9 mouse cellular contexts compared by ENCODE assay signal in genomic region chr6:121635076-121635475, GRCm38 (mm10). TPM values are rescaled to one million over a fixed set of nuclear protein-coding genes. Genes with fewer than 3 reads are reported as not detected.
DNase-seq lines count a peak whose midpoint lies in the region; ATAC-seq and TF ChIP-seq lines count a peak whose summit lies in the region.
"Had no signal": no experiment of that assay in that cellular context is flagged by ENCODE, and none has a peak within 500 bp of the region (broad histone marks: within the 10 kb centered on the region; RNA-seq: fewer than 3 reads in every experiment).

Gene A2m (plus strand): TSS chr6:121635376.

- H3K36me3 ChIP-seq in lung, embryonic 16.5 days (ENCODE audit: control insufficient read depth, insufficient read depth, low read length), result no peaks in the 10 kb centered on the region
- H3K36me3 ChIP-seq in hindbrain, embryonic 10.5 days, result no peaks in the 10 kb centered on the region
- H3K36me3 ChIP-seq in limb, embryonic 14.5 days (ENCODE audit: control insufficient read depth, insufficient read depth, low read length), result no peaks in the 10 kb centered on the region
- no peaks in the 10 kb centered on the region for H3K36me3 ChIP-seq in stomach, embryonic 15.5 days

- DNase-seq in lung, postnatal 4 days, result no peak
- no peak for DNase-seq in hindbrain, embryonic 10.5 days (ENCODE audit: low spot score)
- DNase-seq in limb, embryonic 14.5 days (ENCODE audit: low spot score), result no peak

- ATAC-seq in lung, embryonic 16.5 days (ENCODE audit: low read depth), result no peak
- ATAC-seq in limb, embryonic 14.5 days (ENCODE audit: low FRiP score, low read depth), result no peak
- no peak for ATAC-seq in stomach, embryonic 15.5 days (ENCODE audit: insufficient read depth, low FRiP score, low read depth)
- no peak for ATAC-seq in monocyte, adult 5-6 weeks (replicated peaks; ENCODE audit: insufficient number of reproducible peaks, low FRiP score, low TSS enrichment, poor library complexity, severe bottlenecking)
- no peak for ATAC-seq in cerebellum, adult (ENCODE audit: insufficient number of reproducible peaks, low FRiP score, low TSS enrichment)
- ATAC-seq: Patski had no signal

- H3K4me2 ChIP-seq in lung, embryonic 16.5 days (ENCODE audit: low read depth, low read length), result peak within 1 kb of the TSS; percentile 49
- H3K4me2 ChIP-seq in limb, embryonic 14.5 days (replicated peaks; ENCODE audit: low read depth, low read length, severe bottlenecking), result peak within 1 kb of the TSS; percentile 35
- peak within 1 kb of the TSS; percentile 27; the same call in 1 of the 2 replicates for H3K4me2 ChIP-seq in stomach, embryonic 15.5 days

- H3K4me1 ChIP-seq in lung, embryonic 16.5 days (replicated peaks; ENCODE audit: control insufficient read depth, insufficient read depth, low read length), result peaks cover 13% of the 10 kb centered on the region; the same call in 1 of the 2 replicates
- H3K4me1 ChIP-seq in hindbrain, embryonic 10.5 days (replicated peaks), result peaks cover 9% of the 10 kb centered on the region
- H3K4me1 ChIP-seq in limb, embryonic 14.5 days (ENCODE audit: control insufficient read depth, insufficient read depth, low read length), result no peaks in the 10 kb centered on the region
- no peaks in the 10 kb centered on the region for H3K4me1 ChIP-seq in stomach, embryonic 15.5 days

- no peaks in the 10 kb centered on the region for H3K27me3 ChIP-seq in lung, embryonic 16.5 days (ENCODE audit: control insufficient read depth, insufficient read depth, low read depth, low read length)
- 0 out of 2 replicates have a peak, but pooled peaks cover 4% of the 10 kb centered on the region for H3K27me3 ChIP-seq in hindbrain, embryonic 10.5 days (ENCODE audit: insufficient read depth, poor library complexity, severe bottlenecking)
- H3K27me3 ChIP-seq in limb, embryonic 14.5 days (ENCODE audit: control insufficient read depth, insufficient read depth, low read length), result no peaks in the 10 kb centered on the region
- H3K27me3 ChIP-seq in stomach, embryonic 15.5 days (replicated peaks), result no peaks in the 10 kb centered on the region

- WGBS in lung, embryonic 16.5 days, result 81% methylated on average over 8 of the region's 8 CpGs
- WGBS in hindbrain, embryonic 10.5 days, result 93% methylated on average over 8 of the region's 8 CpGs
- 85% methylated on average over 8 of the region's 8 CpGs for WGBS in limb, embryonic 14.5 days
- 82% methylated on average over 8 of the region's 8 CpGs for WGBS in stomach, embryonic 15.5 days

- peak within 1 kb of the TSS; percentile 26 for H3K4me3 ChIP-seq in lung, embryonic 16.5 days (ENCODE audit: low read length)
- H3K4me3 ChIP-seq in hindbrain, embryonic 10.5 days, result peak within 1 kb of the TSS; percentile 44
- H3K4me3 ChIP-seq in limb, embryonic 14.5 days (replicated peaks; ENCODE audit: low read length), result peak within 1 kb of the TSS; percentile 11; the same call in 1 of the 2 replicates
- no peak within 1 kb of the TSS for H3K4me3 ChIP-seq in stomach, embryonic 15.5 days (replicated peaks)
- H3K4me3 ChIP-seq: myocyte had no signal

- no peak for TF ChIP-seq POLR2A in limb, embryonic 14.5 days (IDR thresholded peaks at IDR 0.05; ENCODE audit: borderline replicate concordance, extremely low read depth, insufficient read depth, insufficient read length)

- H3K9ac ChIP-seq in lung, embryonic 16.5 days (ENCODE audit: low read length), result peak within 1 kb of the TSS; percentile 12; the same call in 1 of the 2 replicates
- H3K9ac ChIP-seq in limb, embryonic 14.5 days (ENCODE audit: low read depth, low read length, severe bottlenecking), result peak within 1 kb of the TSS; percentile 48; the same call in 1 of the 2 replicates
- no peak within 1 kb of the TSS for H3K9ac ChIP-seq in stomach, embryonic 15.5 days

- H3K27ac ChIP-seq in lung, embryonic 16.5 days (ENCODE audit: low read length), result 0 out of 2 replicates have a peak within 1 kb of the TSS, but pooled peaks have one; percentile 33
- peak within 1 kb of the TSS; percentile 74 for H3K27ac ChIP-seq in hindbrain, embryonic 10.5 days
- no peak within 1 kb of the TSS for H3K27ac ChIP-seq in limb, embryonic 14.5 days (replicated peaks; ENCODE audit: low read depth, low read length)
- H3K27ac ChIP-seq in stomach, embryonic 15.5 days, result no peak within 1 kb of the TSS

- no peaks in the 10 kb centered on the region for H3K9me3 ChIP-seq in lung, embryonic 16.5 days (ENCODE audit: control insufficient read depth, low read length)
- no peaks in the 10 kb centered on the region for H3K9me3 ChIP-seq in hindbrain, embryonic 10.5 days
- H3K9me3 ChIP-seq in limb, embryonic 14.5 days (ENCODE audit: control insufficient read depth, low read length), result no peaks in the 10 kb centered on the region
- H3K9me3 ChIP-seq in stomach, embryonic 15.5 days, result no peaks in the 10 kb centered on the region

RNA-seq across cellular contexts. Expression of gene A2m, which starts in this region (rescaled TPM):
- polyA plus RNA-seq in lung, embryonic 16.5 days (2015; fragmentation: Nextera tagmentation; extraction: Ambion mirVana), result 8.7 and 10.1 TPM in 2 replicates
- 2.5 and 2.6 TPM in 2 replicates for polyA plus RNA-seq in hindbrain, embryonic 10.5 days (2016; fragmentation: Nextera tagmentation; extraction: Ambion mirVana)
- polyA plus RNA-seq in limb, embryonic 14.5 days (2012; rRNA removed), result 5.1 and 5.2 TPM in 2 replicates
- polyA plus RNA-seq in limb, embryonic 14.5 days (2014; fragmentation: Nextera tagmentation; extraction: Ambion mirVana), result 3.5 and 4.5 TPM in 2 replicates
- polyA plus RNA-seq in stomach, embryonic 15.5 days (2015; fragmentation: Nextera tagmentation; extraction: Ambion mirVana), result 1.5 and 3.0 TPM in 2 replicates
- not detected in 3 replicates for total RNA-seq in monocyte, adult 5-6 weeks (2017)
- polyA plus RNA-seq: myocyte had no signal

Comparison
In these comparisons a context has a peak if more than half of its experiments do, and no peak if none do; other contexts are left out.
1. H3K27ac ChIP-seq: peak in lung, embryonic 16.5 days (single experiment) and hindbrain, embryonic 10.5 days (single experiment); none in limb, embryonic 14.5 days (single experiment) and stomach, embryonic 15.5 days (single experiment).
2. Peak in every context shown above with its lines, with median percentiles within 50 percentile points of each other: H3K4me2 ChIP-seq.